Mouse (Mus musculus) olfactory bulb, adult 2 months (tissue): Measurements from ENCODE around the gene Naip5. TPM values are rescaled to one million over a fixed set of nuclear protein-coding genes. Genes with fewer than 3 reads are reported as not detected.
"Not testable (repeated sequence)": the region's sequence is repeated elsewhere in the genome, so short reads cannot be mapped to it uniquely, and the experiment has no call there.

Source experiments
- H3K27ac ChIP-seq: fragments of 200-500 bp; 2 replicates; pipeline ENCODE4 v1.5.1; 2012; ENCODE audit warnings: low read depth, low read length; ENCODE audit not compliant: insufficient read depth
- H3K4me1 ChIP-seq: fragments of 200-500 bp; 2 replicates; pipeline ENCODE4 v1.6.1; 2012; ENCODE audit warnings: low read length; ENCODE audit not compliant: control insufficient read depth, insufficient read depth
- H3K4me3 ChIP-seq: fragments of 200-500 bp; 2 replicates; pipeline ENCODE4 v1.5.1; 2012; ENCODE audit warnings: mild to moderate bottlenecking, low read depth, low read length, moderate library complexity; ENCODE audit not compliant: insufficient read depth
- CTCF ChIP-seq: fragments of 200-500 bp; IDR thresholded peaks from 2 replicates; pipeline ENCODE4 v1.5.1; 2012; ENCODE audit warnings: low read depth, mild to moderate bottlenecking, low read length, moderate library complexity; ENCODE audit not compliant: insufficient read depth
- POLR2A ChIP-seq: fragments of 200-500 bp; IDR thresholded peaks from 2 replicates; pipeline ENCODE4 v1.6.1; 2012; ENCODE audit warnings: mild to moderate bottlenecking, low read depth, low read length, moderate library complexity; ENCODE audit not compliant: insufficient read depth
- WGBS: fragments of 180-500 bp; shearing (Covaris S2); methylation state at CpG from one replicate; pipeline ENCODE4 v1.1.7; 2018; 5-methylcytosine and 5-hydroxymethylcytosine counted together
- polyA plus RNA-seq: library from polyadenylated mRNA; stranded (reverse); fragments of >200 nt; gene quantifications from 2 replicates; pipeline ENCODE4 v1.2.4, GENCODE M21; 2012; ENCODE audit warnings: low replicate concordance; ENCODE audit not compliant: missing spikeins, insufficient read depth, insufficient read length

The Naip5 gene
- polyA plus RNA-seq: not detected in 2 replicates

GRCm38 (mm10) chr13:100246223-100246622 is at the start of gene Naip5:
Naip5 (minus strand) TSS chr13:100246323.
- H3K4me3 ChIP-seq, H3K4me1 ChIP-seq, H3K27ac ChIP-seq: not testable (repeated sequence)
- 85% methylated on average over 4 of the region's 4 CpGs for WGBS

- WGBS: 88% methylated on average over 1 of the region's 1 CpGs
- no peak overlapping the region for H3K4me3 ChIP-seq
- TF ChIP-seq CTCF: no peak
- TF ChIP-seq POLR2A: no peak
- no peak overlapping the region for H3K27ac ChIP-seq
- H3K4me1 ChIP-seq: no peaks in the 10 kb centered on the region
Measured at GRCm38 (mm10) chr13:100284611-100285010, 38.5 kb upstream of the Naip5 start.

DNA sequence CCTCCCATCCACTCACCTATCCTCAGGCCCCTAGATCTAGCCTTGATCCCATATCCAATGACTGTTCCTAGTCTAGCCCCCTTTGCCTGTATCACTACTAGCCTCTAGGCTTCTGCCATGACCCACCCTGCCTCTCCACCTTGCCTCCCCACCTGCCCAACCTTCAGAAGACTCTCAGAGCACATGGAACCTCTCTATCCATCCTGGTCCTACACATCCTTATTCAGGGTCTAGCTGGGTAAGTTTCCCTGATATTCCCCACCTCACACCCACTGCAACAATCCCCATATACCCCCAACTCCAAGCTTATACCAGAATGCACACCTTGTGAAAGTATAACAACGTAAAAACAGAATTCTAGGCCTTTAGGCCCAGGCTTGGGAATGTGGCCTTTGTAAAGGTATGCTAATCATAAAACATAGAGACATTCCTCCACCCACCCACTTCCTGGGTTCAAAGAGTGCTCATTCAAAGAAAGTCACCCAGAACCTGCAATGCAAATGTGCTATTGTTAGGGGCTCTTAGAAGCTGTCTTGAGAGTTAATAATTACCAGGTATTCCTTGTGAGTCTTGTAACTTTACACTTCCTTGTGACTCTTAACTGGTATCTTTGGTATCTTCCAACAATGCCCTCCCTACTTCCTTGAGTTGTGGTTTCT is 25.5 kb upstream of the Naip5 start:
- no CpG with 5 or more reads among the region's 1 CpGs for WGBS

GRCm38 (mm10) chr13:100256996-100257395 is 10.9 kb upstream of the Naip5 start:
- 63% methylated on average over 2 of the region's 2 CpGs for WGBS

More for the DNA sequence above, 25.5 kb upstream of the Naip5 start:
- H3K4me3 ChIP-seq, H3K27ac ChIP-seq, H3K4me1 ChIP-seq: not testable (repeated sequence)

GRCm38 (mm10) chr13:100255925-100256324 is 9.8 kb upstream of the Naip5 start:
- not testable (repeated sequence) for H3K27ac ChIP-seq, H3K4me1 ChIP-seq, H3K4me3 ChIP-seq
- 93% methylated on average over 6 of the region's 6 CpGs for WGBS

More at GRCm38 (mm10) chr13:100256996-100257395, 10.9 kb upstream of the Naip5 start:
- not testable (repeated sequence) for H3K27ac ChIP-seq, H3K4me1 ChIP-seq, H3K4me3 ChIP-seq

DNA sequence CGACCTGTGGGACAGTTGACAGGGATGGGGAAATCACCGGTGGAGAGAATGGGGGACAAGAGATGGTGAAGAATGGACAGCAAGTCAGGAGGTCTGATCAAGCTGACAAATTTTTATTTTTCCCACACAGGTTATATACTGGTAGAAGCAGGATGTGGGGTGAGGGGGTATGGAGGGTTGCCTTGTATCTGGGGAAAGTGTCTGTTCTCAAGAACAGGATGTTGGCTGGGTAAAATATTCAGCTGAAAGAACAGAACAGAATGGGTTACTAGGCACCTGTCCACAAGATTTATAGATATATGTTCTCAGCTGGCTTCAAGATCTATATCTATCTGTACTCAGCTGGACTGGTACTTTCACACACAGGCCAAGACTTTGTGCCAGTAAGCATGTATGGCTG is 5.8 kb upstream of the Naip5 start:
- H3K4me1 ChIP-seq, H3K4me3 ChIP-seq, H3K27ac ChIP-seq: not testable (repeated sequence)
- WGBS: 82% methylated on average over 2 of the region's 2 CpGs

DNA sequence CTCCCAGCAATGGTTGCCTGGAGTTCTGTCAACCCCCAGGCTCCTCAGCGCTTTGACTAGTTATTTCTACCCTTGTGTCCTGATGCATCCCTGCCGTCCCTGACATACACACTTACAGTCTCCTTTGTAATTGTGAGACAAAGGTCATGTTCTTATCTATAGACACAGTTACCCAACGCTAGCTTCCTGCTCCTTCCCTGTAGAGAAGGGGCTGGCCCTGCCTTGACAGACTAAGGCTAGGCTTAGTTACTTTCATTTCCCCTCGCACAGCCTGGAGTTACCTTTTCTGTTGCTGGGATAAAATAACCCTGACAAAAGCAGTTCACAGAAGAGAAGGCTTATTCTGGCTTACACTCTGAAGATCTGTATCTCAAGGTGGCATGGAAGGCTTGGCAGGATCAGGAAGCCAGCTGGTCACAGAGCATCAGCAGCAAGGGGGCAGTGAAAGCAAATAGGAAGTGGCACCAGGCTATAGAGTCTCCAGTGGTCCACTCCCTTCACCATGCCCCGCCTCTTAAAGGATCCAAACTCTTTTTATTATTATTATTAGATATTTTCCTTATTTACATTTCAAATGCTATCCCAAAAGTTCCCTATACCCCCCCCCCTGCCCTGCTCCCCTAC is 885 bp upstream of the Naip5 start:
- not testable (repeated sequence) for H3K4me3 ChIP-seq, H3K4me1 ChIP-seq, H3K27ac ChIP-seq
- WGBS: 77% methylated on average over 5 of the region's 5 CpGs

GRCm38 (mm10) chr13:100243702-100244101 is 2.4 kb downstream of the Naip5 start:
- Histone ChIP-seq H3K27ac (no peak overlapping the region), H3K4me3 (no peak overlapping the region), H3K4me1 (no peaks in the 10 kb centered on the region)
- no peak for TF ChIP-seq CTCF
- TF ChIP-seq POLR2A: no peak

DNA sequence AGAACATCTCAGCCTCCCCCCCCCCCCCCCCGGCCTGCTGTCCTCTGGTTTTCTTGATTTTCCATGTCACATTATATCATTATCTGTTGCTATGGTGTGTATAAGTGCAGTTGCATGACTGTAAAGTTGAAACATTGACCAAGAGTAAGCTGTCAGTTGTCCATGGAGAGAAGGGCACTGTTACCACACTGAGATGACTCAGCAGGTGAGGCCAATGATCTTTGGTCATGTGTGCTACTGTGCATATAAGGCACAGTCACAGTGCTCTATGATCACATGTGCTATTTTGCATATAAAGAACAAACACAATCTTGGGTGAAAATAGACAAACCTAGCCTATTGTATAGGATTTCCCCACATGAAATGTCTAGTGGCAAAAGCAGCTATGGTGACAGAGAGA is 32.4 kb downstream of the Naip5 start:
- H3K27ac ChIP-seq, H3K4me3 ChIP-seq, H3K4me1 ChIP-seq: not testable (repeated sequence)
- 67% methylated on average over 1 of the region's 1 CpGs for WGBS

- 39% methylated on average over 8 of the region's 8 CpGs for WGBS
- Histone ChIP-seq H3K27ac (no peak overlapping the region), H3K4me1 (no peaks in the 10 kb centered on the region), H3K4me3 (no peak overlapping the region)
- TF ChIP-seq CTCF (no peak), POLR2A (no peak)
Measured at GRCm38 (mm10) chr13:100210540-100210939, 35.6 kb downstream of the Naip5 start.

DNA sequence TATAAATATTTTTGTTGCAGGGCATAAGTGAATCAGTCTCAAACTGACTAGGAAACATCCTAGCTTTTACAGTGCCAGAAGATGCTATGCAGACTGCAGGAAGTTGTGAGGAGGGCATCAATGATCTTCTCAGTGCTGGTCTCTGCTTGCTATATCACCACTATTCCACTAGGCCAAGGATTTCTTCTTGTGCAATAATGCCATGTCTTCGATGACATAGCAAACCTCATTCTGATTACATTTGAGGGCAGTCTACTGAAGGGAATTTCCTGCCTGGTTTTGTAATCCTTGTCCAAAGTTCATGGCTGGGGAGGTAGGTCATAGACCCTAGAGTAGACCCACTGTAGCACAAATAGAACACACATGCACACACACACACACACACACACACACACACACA is 42.8 kb downstream of the Naip5 start:
- H3K4me1 ChIP-seq: no peaks in the 10 kb centered on the region
- TF ChIP-seq CTCF (no peak), POLR2A (no peak)
- H3K4me3 ChIP-seq: no peak overlapping the region
- WGBS: 93% methylated on average over 1 of the region's 1 CpGs
- no peak overlapping the region for H3K27ac ChIP-seq

DNA sequence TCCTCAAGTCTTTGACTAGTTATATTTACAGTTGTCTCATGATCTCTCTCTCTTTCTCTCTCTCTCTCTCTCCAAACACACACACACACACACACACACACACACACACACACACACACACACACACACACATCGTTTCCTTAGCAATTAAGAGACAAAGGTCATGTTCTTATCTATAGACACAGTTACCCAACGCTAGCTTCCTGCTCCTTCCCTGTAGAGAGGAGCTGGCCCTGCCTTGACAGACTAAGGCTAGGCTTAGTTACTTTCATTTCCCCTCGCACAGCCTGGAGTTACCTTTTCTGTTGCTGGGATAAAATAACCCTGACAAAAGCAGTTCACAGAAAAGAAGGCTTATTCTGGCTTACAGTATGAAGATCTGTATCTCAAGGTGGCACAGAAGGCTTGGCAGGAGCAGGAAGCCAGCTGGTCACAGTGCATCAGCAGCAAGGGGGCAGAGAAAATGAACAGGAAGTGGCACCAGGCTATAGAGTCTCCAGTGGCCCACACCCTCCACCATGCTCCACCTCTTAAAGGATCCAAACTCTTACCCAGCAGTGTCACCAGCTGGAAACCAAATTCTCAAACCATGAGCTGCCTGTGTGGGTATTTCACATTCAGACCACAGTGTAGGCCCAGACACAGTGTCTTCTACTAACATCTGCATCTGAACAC is 44.3 kb downstream of the Naip5 start, which contains the start of gene Naip2:
Gene Naip2 (minus strand): TSS at position 434 of the 675 bp plus-strand sequence.
- H3K4me3 ChIP-seq, H3K4me1 ChIP-seq, H3K27ac ChIP-seq: not testable (repeated sequence)
- WGBS: 64% methylated on average over 3 of the region's 3 CpGs
